Mouse (Mus musculus): ENCODE results near the gene Pgap2.

- TF ChIP-seq CTCF (IDR thresholded peaks at IDR 0.05; ENCODE audit: insufficient read depth, low read depth, low read length): no peak
- no peak for TF ChIP-seq POLR2A (IDR thresholded peaks at IDR 0.05; ENCODE audit: insufficient read depth, low read depth, low read length)
Measured at GRCm38 (mm10) chr7:102170300-102170699, 39.7 kb upstream of the Pgap2 start.
